Mouse (Mus musculus) lung, postnatal 0 days (tissue): ENCODE results near the gene Tsc22d4.

ENCODE experiments used
- CTCF ChIP-seq: IDR thresholded peaks from 2 replicates; pipeline ENCODE4 v1.5.1; 2016; ENCODE audit warnings: antibody characterized with exemption, mild to moderate bottlenecking
- EP300 ChIP-seq: IDR thresholded peaks from 2 replicates; pipeline ENCODE4 v1.6.1; 2016; ENCODE audit warnings: antibody characterized with exemption, mild to moderate bottlenecking, control low read depth

- TF ChIP-seq CTCF, result peak; percentile 94
- peak; percentile 56; the same call in 1 of the 2 replicates for TF ChIP-seq EP300
These were observed 41.8 kb downstream of the Tsc22d4 start, which contains the start of the genes Mepce and Zcwpw1 for GRCm38 (mm10) chr5:137787151-137787928.
